Mouse (Mus musculus): ENCODE results near the gene Ankle1. TPM values are rescaled to one million over a fixed set of nuclear protein-coding genes. Genes with fewer than 3 reads are reported as not detected.

The Ankle1 gene
- total RNA-seq, 2 experiments from 2014 or later, result 0.78 to 0.86 TPM

Other genes starting within 250 kb of the Ankle1 start
- gene Myo9b, start 133.3 kb upstream of the Ankle1 start, total RNA-seq (2021), result 10 to 100 TPM; 12.7 to 15.0 TPM
- gene Haus8, start 133.1 kb upstream of the Ankle1 start, total RNA-seq (2021), result 1 to 10 TPM; 6.4 to 8.2 TPM
- 10 to 100 TPM; 96.4 to 100.0 TPM for gene Use1, start 39.2 kb upstream of the Ankle1 start, total RNA-seq (2021)
- gene Ocel1, start 34.7 kb upstream of the Ankle1 start, total RNA-seq (2021), result 1 to 10 TPM; 5.9 to 7.5 TPM
- 10 to 100 TPM; 16.0 to 21.5 TPM for gene Nr2f6, start 24.1 kb upstream of the Ankle1 start, total RNA-seq (2021)
- gene Ushbp1, start 10.2 kb upstream of the Ankle1 start, total RNA-seq (2021), result 10 to 100 TPM; 11.0 to 12.9 TPM
- 10 to 100 TPM; 61.3 to 66.5 TPM for gene Babam1, start 9.1 kb upstream of the Ankle1 start, total RNA-seq (2021)
- 10 to 100 TPM; 22.8 to 27.6 TPM for gene Abhd8, start 57.6 kb downstream of the Ankle1 start, total RNA-seq (2021)
- 10 to 100 TPM; 44.0 to 45.2 TPM for gene Mrpl34, start 58.9 kb downstream of the Ankle1 start, total RNA-seq (2021)
- 10 to 100 TPM; 28.3 to 31.8 TPM for gene Dda1, start 63.2 kb downstream of the Ankle1 start, total RNA-seq (2021)
- gene Ano8, start 80.0 kb downstream of the Ankle1 start, total RNA-seq (2021), result 10 to 100 TPM; 14.4 to 16.2 TPM
- gene Gtpbp3, start 82.1 kb downstream of the Ankle1 start, total RNA-seq (2021), result 1 to 10 TPM; 7.5 to 8.5 TPM
- 10 to 100 TPM in 1 of 2 experiments, 1 to 10 TPM in 1; 7.7 to 11.7 TPM for gene Plvap, start 105.7 kb downstream of the Ankle1 start, total RNA-seq (2021)
- under 1 TPM in 1 of 2 experiments, not detected in 1; 0.33 TPM for gene Ccdc194, start 119.7 kb downstream of the Ankle1 start, total RNA-seq (2021)
- 1 to 10 TPM; 8.6 to 9.3 TPM for gene Bst2, start 131.4 kb downstream of the Ankle1 start, total RNA-seq (2021)
- 10 to 100 TPM; 20.4 to 20.6 TPM for gene Mvb12a, start 136.9 kb downstream of the Ankle1 start, total RNA-seq (2021)
- gene Tmem221, start 152.9 kb downstream of the Ankle1 start, total RNA-seq (2021), result under 1 TPM in 1 of 2 experiments, not detected in 1; 0.21 TPM
- under 1 TPM in 1 of 2 experiments, not detected in 1; 0.18 TPM for gene Nxnl1, start 160.6 kb downstream of the Ankle1 start, total RNA-seq (2021)
- gene Slc27a1, start 162.9 kb downstream of the Ankle1 start, total RNA-seq (2021), result 10 to 100 TPM; 29.9 to 50.8 TPM
- 10 to 100 TPM; 40.5 to 43.3 TPM for gene Pgls, start 186.2 kb downstream of the Ankle1 start, total RNA-seq (2021)
- gene Fam129c, start 191.6 kb downstream of the Ankle1 start, total RNA-seq (2021), result under 1 TPM; 0.59 to 0.82 TPM
- 10 to 100 TPM; 35.6 to 39.3 TPM for gene Colgalt1, start 205.0 kb downstream of the Ankle1 start, total RNA-seq (2021)